Mouse (Mus musculus) G1E (cell line): Measurements from ENCODE around the gene Ywhag. TPM values are rescaled to one million over a fixed set of nuclear protein-coding genes. Genes with fewer than 3 reads are reported as not detected.

ENCODE experiments used
- ATAC-seq: 2 replicates; pipeline ENCODE4 v1.8.0; 2016; ENCODE audit warnings: mild to moderate bottlenecking; ENCODE audit not compliant: insufficient number of reproducible peaks, poor library complexity, low FRiP score, severe bottlenecking; ENCODE audit errors: extremely low read depth
- DNase-seq: peaks from one replicate; pipeline ENCODE4 v3.0.0; 2012; ENCODE audit warnings: low spot score
- H3K27me3 ChIP-seq: 2 replicates; pipeline ENCODE4 v1.6.1; 2012; ENCODE audit warnings: mild to moderate bottlenecking, low read length, inconsistent platforms; ENCODE audit not compliant: insufficient read depth
- H3K36me3 ChIP-seq: replicated peaks from 2 replicates; pipeline ENCODE3; 2012; ENCODE audit warnings: mild to moderate bottlenecking, inconsistent platforms
- H3K4me1 ChIP-seq: 2 replicates; pipeline ENCODE4 v1.6.1; 2012; ENCODE audit warnings: low read depth, low read length, inconsistent platforms, mixed read lengths; ENCODE audit not compliant: insufficient read depth
- H3K4me3 ChIP-seq: 2 replicates; pipeline ENCODE4 v1.5.1; 2012; ENCODE audit warnings: low read depth, mild to moderate bottlenecking, inconsistent platforms, low read length, moderate library complexity, mixed read lengths
- H3K9me3 ChIP-seq: replicated peaks from 2 replicates; pipeline ENCODE4 v1.6.1; 2012; ENCODE audit warnings: inconsistent platforms
- CTCF ChIP-seq: IDR thresholded peaks from 2 replicates; pipeline ENCODE4 v1.5.1; 2012; ENCODE audit warnings: low read depth, low read length, inconsistent platforms, mixed read lengths
- GATA1 ChIP-seq: IDR thresholded peaks from 2 replicates; pipeline ENCODE4 v1.6.1; 2012; ENCODE audit warnings: borderline replicate concordance, low read length, inconsistent platforms, mixed read lengths
- GATA2 ChIP-seq: IDR thresholded peaks from 2 replicates; pipeline ENCODE4 v1.6.1; 2012; ENCODE audit warnings: low read depth, low read length, inconsistent platforms, borderline replicate concordance
- POLR2AphosphoS5 ChIP-seq: IDR thresholded peaks from 2 replicates; pipeline ENCODE4 v1.6.1; 2012; ENCODE audit warnings: low read depth, low read length, inconsistent platforms; ENCODE audit not compliant: insufficient replicate concordance
- TAL1 ChIP-seq: conservative IDR thresholded peaks from 2 replicates; pipeline ENCODE4 v1.6.1; 2012; ENCODE audit warnings: low read depth, low read length, inconsistent platforms, mixed read lengths
- polyA plus RNA-seq: library from polyadenylated mRNA; stranded (reverse); fragments of >175 nt; gene quantifications from 2 replicates; pipeline ENCODE4 v1.2.3, GENCODE M21; 2012
- total RNA-seq, 2 experiments: library from RNA; stranded (forward) in 1 of 2; stranded (reverse) in 1 of 2; fragments of 200-1000 nt in 1 of 2; fragments of >200 nt in 1 of 2; fragmentation: Nextera tagmentation in 1 of 2; gene quantifications; 2 replicates each; pipeline ENCODE4 v1.2.3; 2014 to 2017

Gene Ywhag
- total and polyA plus RNA-seq, 3 experiments = 99.8 to 281 (median 168) TPM

- DNase-seq (no peak), ATAC-seq (no peak)
- peaks cover 5% of the 10 kb centered on the region for H3K36me3 ChIP-seq
- peaks cover 3% of the 10 kb centered on the region; the same call in 1 of the 2 replicates for H3K4me1 ChIP-seq
- no peak overlapping the region for H3K4me3 ChIP-seq
- peaks cover 5% of the 10 kb centered on the region for H3K27me3 ChIP-seq
- no peaks in the 10 kb centered on the region; the same call in 1 of the 2 replicates for H3K9me3 ChIP-seq
- TF ChIP-seq POLR2AphosphoS5 = no peak
- TF ChIP-seq GATA1 = no peak
- TF ChIP-seq CTCF = no peak
- TF ChIP-seq GATA2 = no peak
- no peak for TF ChIP-seq TAL1
Measured at GRCm38 (mm10) chr5:135890920-135891319, 43.5 kb downstream of the Ywhag start.

- no peak overlapping the region for H3K4me3 ChIP-seq
- ATAC-seq (no peak), DNase-seq (no peak)
- peaks cover 7% of the 10 kb centered on the region for H3K27me3 ChIP-seq
- TF ChIP-seq GATA1 (no peak), GATA2 (no peak), CTCF (no peak), POLR2AphosphoS5 (no peak), TAL1 (no peak)
- H3K4me1 ChIP-seq = peaks cover 3% of the 10 kb centered on the region; the same call in 1 of the 2 replicates
- no peaks in the 10 kb centered on the region; the same call in 1 of the 2 replicates for H3K9me3 ChIP-seq
- peaks cover 5% of the 10 kb centered on the region for H3K36me3 ChIP-seq
Measured at GRCm38 (mm10) chr5:135890323-135890722, 44.1 kb downstream of the Ywhag start.

GRCm38 (mm10) chr5:135888405-135889215, 45.8 kb downstream of the Ywhag start:
- TF ChIP-seq GATA1 (no peak), GATA2 (no peak), TAL1 (no peak), CTCF (no peak), POLR2AphosphoS5 (no peak)
- DNase-seq (no peak), ATAC-seq (no peak)
- no peaks in the 10 kb centered on the region; the same call in 1 of the 2 replicates for H3K9me3 ChIP-seq
- H3K4me3 ChIP-seq = no peak overlapping the region
- peaks cover 3% of the 10 kb centered on the region; the same call in 1 of the 2 replicates for H3K4me1 ChIP-seq
- peaks cover 7% of the 10 kb centered on the region for H3K27me3 ChIP-seq
- no peaks in the 10 kb centered on the region for H3K36me3 ChIP-seq

- H3K36me3 ChIP-seq = no peaks in the 10 kb centered on the region
- no peaks in the 10 kb centered on the region for H3K4me1 ChIP-seq
- ATAC-seq (no peak), DNase-seq (no peak)
- H3K27me3 ChIP-seq = peaks cover 11% of the 10 kb centered on the region; the same call in 1 of the 2 replicates
- TF ChIP-seq GATA1 = no peak
- TF ChIP-seq POLR2AphosphoS5 = no peak
- no peak for TF ChIP-seq TAL1
- no peak for TF ChIP-seq CTCF
- no peak for TF ChIP-seq GATA2
- no peaks in the 10 kb centered on the region; the same call in 1 of the 2 replicates for H3K9me3 ChIP-seq
- no peak within 1 kb of the TSS for H3K4me3 ChIP-seq
Measured at GRCm38 (mm10) chr5:135887675-135888102, 46.7 kb downstream of the Ywhag start, which contains the start of gene Hspb1. TSS of gene Hspb1 (plus strand) at chr5:135887919.

DNA sequence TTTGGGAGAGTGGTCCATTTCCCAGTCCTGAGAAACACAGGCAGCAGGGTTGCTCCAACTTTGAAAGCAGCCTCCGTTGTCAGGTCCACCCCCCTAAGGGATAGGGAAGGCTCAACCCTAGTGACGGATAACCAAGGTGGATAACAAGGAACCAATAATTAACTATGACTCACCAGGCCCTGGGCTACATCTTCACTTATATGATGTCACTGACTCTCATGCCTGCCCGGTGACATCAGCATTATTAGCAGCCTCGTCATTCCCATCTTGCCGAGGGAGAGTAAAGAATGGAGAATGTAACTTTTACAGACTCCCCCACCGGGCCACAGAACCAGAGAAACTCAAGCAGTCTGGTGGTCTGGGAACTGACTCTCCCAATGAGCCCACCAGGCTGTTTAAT, 49.8 kb downstream of the Ywhag start:
- ATAC-seq (no peak), DNase-seq (no peak)
- H3K36me3 ChIP-seq = no peaks in the 10 kb centered on the region
- peaks cover 14% of the 10 kb centered on the region; the same call in 1 of the 2 replicates for H3K27me3 ChIP-seq
- H3K4me3 ChIP-seq = no peak overlapping the region
- no peaks in the 10 kb centered on the region; the same call in 1 of the 2 replicates for H3K4me1 ChIP-seq
- TF ChIP-seq GATA2 (no peak), GATA1 (no peak), CTCF (no peak), POLR2AphosphoS5 (no peak), TAL1 (no peak)
- no peaks in the 10 kb centered on the region; the same call in 1 of the 2 replicates for H3K9me3 ChIP-seq

DNA sequence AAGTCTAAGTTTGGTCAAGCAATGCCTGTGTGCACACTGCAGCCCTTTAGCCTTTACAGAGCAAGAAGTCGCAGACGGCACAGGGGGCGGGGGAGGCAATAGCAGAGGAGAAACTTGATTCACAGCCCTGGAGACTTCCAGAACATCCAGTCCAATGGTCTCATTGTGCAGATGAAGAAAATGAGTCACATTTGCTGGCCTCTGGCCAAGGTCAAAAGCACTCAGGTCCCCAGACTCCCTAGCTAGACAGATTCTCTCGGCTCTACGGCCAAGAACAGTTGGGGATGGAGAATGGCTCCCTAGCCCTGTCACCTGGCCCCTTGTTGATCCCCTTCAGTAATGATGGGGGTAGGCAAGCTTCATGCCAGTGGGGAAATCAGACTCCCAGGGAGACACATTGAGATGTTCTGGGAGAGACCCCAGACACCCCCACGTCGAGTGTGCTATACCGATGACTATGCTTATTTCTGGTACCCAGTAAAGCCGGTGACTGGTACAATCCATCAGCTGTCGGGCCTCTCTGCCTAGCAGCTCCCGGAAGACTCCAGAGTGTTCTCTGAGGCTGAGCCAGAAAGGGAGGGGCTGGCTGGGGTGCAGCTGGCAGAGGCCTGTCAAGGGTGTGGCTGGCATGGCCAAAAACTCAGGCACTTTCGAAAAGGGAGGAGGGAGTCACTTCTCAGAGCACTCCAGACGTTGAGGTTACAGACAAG, 54.8 kb downstream of the Ywhag start:
- DNase-seq (no peak), ATAC-seq (no peak; the same call in 1 of the 2 replicates)
- Histone ChIP-seq H3K36me3 (no peaks in the 10 kb centered on the region), H3K9me3 (no peaks in the 10 kb centered on the region), H3K27me3 (peaks cover 15% of the 10 kb centered on the region), H3K4me1 (peaks cover 6% of the 10 kb centered on the region), H3K4me3 (no peak overlapping the region)
- TF ChIP-seq GATA2 (no peak), POLR2AphosphoS5 (no peak), CTCF (no peak)
